Mouse (Mus musculus): ENCODE measurements around the gene Ablim1.

Ablim1 gene

GRCm38 (mm10) chr19:57255157-57255556 lies 59.6 kb downstream of the Ablim1 start:
- no peak for DNase-seq

GRCm38 (mm10) chr19:57252692-57253448 lies 61.8 kb downstream of the Ablim1 start:
- no peak for DNase-seq

- no peak for DNase-seq
Measured at GRCm38 (mm10) chr19:57248781-57249180, 65.9 kb downstream of the Ablim1 start.

- DNase-seq: no peak
Measured at GRCm38 (mm10) chr19:57247221-57247620, 67.5 kb downstream of the Ablim1 start.

GRCm38 (mm10) chr19:57244281-57244680 lies 70.4 kb downstream of the Ablim1 start:
- DNase-seq: no peak

- DNase-seq: no peak
Measured at GRCm38 (mm10) chr19:57243606-57244005, 71.1 kb downstream of the Ablim1 start.

GRCm38 (mm10) chr19:57243191-57243590 lies 71.5 kb downstream of the Ablim1 start:
- DNase-seq: no peak

GRCm38 (mm10) chr19:57241363-57242192 lies 73.1 kb downstream of the Ablim1 start:
- DNase-seq: no peak

- DNase-seq: no peak
Measured at GRCm38 (mm10) chr19:57240259-57240658, 74.5 kb downstream of the Ablim1 start.

- DNase-seq: peak; percentile 5
Measured at GRCm38 (mm10) chr19:57239176-57239784, 75.4 kb downstream of the Ablim1 start.

GRCm38 (mm10) chr19:57238461-57238860 lies 76.3 kb downstream of the Ablim1 start:
- no peak for DNase-seq

- no peak for DNase-seq
Measured at GRCm38 (mm10) chr19:57237534-57237933, 77.2 kb downstream of the Ablim1 start.

GRCm38 (mm10) chr19:57236647-57237046 lies 78.1 kb downstream of the Ablim1 start:
- no peak for DNase-seq

GRCm38 (mm10) chr19:57235931-57236330 lies 78.8 kb downstream of the Ablim1 start:
- no peak for DNase-seq

- DNase-seq: no peak
Measured at GRCm38 (mm10) chr19:57230996-57231395, 83.7 kb downstream of the Ablim1 start.

GRCm38 (mm10) chr19:57229161-57229560 lies 85.6 kb downstream of the Ablim1 start:
- DNase-seq: no peak

- DNase-seq: no peak
Measured at GRCm38 (mm10) chr19:57228576-57228975, 86.1 kb downstream of the Ablim1 start.

- DNase-seq: no peak
Measured at GRCm38 (mm10) chr19:57224390-57224789, 90.3 kb downstream of the Ablim1 start.

GRCm38 (mm10) chr19:57223686-57224085 lies 91.0 kb downstream of the Ablim1 start:
- no peak for DNase-seq

GRCm38 (mm10) chr19:57222657-57223056 lies 92.1 kb downstream of the Ablim1 start:
- no peak for DNase-seq

GRCm38 (mm10) chr19:57221684-57222235 lies 93.0 kb downstream of the Ablim1 start:
- DNase-seq: no peak

- DNase-seq: no peak
Measured at GRCm38 (mm10) chr19:57219758-57220157, 95.0 kb downstream of the Ablim1 start.

GRCm38 (mm10) chr19:57217161-57217560 lies 97.6 kb downstream of the Ablim1 start:
- DNase-seq: no peak
